Mouse (Mus musculus): Measurements from ENCODE around the gene Kcnma1. TPM values are rescaled to one million over a fixed set of nuclear protein-coding genes. Genes with fewer than 3 reads are reported as not detected.

The Kcnma1 gene
- polyA plus RNA-seq, 1 experiment from 2014 or later: 0.05 TPM

DNA sequence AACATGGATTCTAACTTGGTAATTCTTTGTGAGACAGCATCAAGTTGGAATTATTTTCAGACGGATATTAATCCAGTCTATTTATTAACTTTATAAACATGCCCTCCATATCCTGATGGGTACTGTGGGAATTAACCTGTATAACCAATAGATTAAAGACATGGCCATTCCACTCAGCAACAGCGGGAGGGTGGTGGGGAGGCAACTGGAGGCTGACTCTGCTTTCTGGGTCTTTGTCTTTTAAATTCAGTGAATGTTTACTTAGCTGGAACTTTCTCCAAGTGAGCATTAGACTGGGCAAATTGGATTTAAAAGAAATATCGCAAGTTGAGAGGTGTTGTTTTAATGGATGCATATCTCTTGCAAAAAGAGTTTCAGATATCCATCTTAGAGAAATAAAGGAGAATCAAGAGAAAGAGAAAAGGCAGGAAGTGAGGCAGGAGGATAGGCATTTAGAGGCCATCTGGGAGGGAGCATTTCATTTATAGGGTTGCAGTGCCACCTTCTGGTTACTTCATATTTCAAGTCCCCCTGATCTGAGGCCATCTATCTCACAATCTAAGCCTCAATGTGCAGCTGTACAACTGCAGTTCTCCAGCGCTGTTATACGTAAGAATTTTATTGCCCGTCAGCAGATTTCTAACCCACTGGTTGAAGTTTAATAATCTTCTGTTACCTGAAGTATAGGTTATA is 613.4 kb downstream of the Kcnma1 start:
- Histone ChIP-seq H3K9me3 (replicated peaks; ENCODE audit: control insufficient read depth, low read length) (no peaks in the 10 kb centered on the region), H3K36me3 (ENCODE audit: control insufficient read depth, insufficient read depth) (no peaks in the 10 kb centered on the region), H3K9ac (ENCODE audit: low read depth, low read length) (no peak overlapping the region), H3K4me2 (ENCODE audit: low read depth, low read length) (no peak overlapping the region), H3K4me3 (ENCODE audit: low read depth, low read length) (no peak overlapping the region), H3K27ac (ENCODE audit: low read length) (no peak overlapping the region), H3K27me3 (ENCODE audit: control insufficient read depth, insufficient read depth, low read depth, low read length) (no peaks in the 10 kb centered on the region), H3K4me1 (ENCODE audit: control insufficient read depth, low read depth, low read length) (no peaks in the 10 kb centered on the region)
- ATAC-seq (ENCODE audit: low read depth): no peak
- WGBS (ENCODE audit: insufficient replicate concordance): 17% methylated on average over 6 of the region's 6 CpGs

- Histone ChIP-seq H3K4me1 (ENCODE audit: control insufficient read depth, low read depth, low read length) (no peaks in the 10 kb centered on the region), H3K36me3 (ENCODE audit: control insufficient read depth, insufficient read depth) (no peaks in the 10 kb centered on the region), H3K4me2 (ENCODE audit: low read depth, low read length) (no peak overlapping the region), H3K27me3 (ENCODE audit: control insufficient read depth, insufficient read depth, low read depth, low read length) (no peaks in the 10 kb centered on the region), H3K27ac (ENCODE audit: low read length) (no peak overlapping the region), H3K9ac (ENCODE audit: low read depth, low read length) (no peak overlapping the region), H3K9me3 (replicated peaks; ENCODE audit: control insufficient read depth, low read length) (no peaks in the 10 kb centered on the region), H3K4me3 (ENCODE audit: low read depth, low read length) (no peak overlapping the region)
- ATAC-seq (ENCODE audit: low read depth): no peak
- WGBS (ENCODE audit: insufficient replicate concordance): 62% methylated on average over 1 of the region's 1 CpGs
Measured at GRCm38 (mm10) chr14:23397642-23398041, 616.6 kb downstream of the Kcnma1 start.

DNA sequence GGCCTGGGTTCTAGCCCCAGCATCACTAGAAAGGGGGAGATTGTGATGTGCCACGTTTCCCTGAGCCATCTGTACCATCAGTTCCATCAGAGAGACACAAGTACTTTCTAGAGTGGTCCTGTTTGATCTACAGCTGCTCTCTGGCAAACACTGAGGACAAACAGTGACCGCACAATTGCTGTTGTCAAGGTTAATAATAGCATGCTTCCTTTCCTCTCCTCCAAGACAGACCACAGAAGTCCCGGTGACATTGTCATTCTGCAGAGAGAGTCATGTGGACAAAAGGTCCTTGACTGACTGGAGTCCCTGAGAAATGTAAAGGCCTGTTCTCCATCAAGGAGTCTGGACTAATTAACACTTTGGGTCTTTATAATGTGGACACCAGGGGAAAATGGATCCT is 622.7 kb downstream of the Kcnma1 start:
- Histone ChIP-seq H3K27ac (ENCODE audit: low read length) (no peak overlapping the region), H3K4me2 (ENCODE audit: low read depth, low read length) (no peak overlapping the region), H3K4me3 (ENCODE audit: low read depth, low read length) (no peak overlapping the region)

GRCm38 (mm10) chr14:23390768-23391167 is 623.5 kb downstream of the Kcnma1 start:
- Histone ChIP-seq H3K4me2 (ENCODE audit: low read depth, low read length) (no peak overlapping the region), H3K27ac (ENCODE audit: low read length) (no peak overlapping the region), H3K9ac (ENCODE audit: low read depth, low read length) (no peak overlapping the region), H3K4me1 (ENCODE audit: control insufficient read depth, low read depth, low read length) (no peaks in the 10 kb centered on the region), H3K27me3 (ENCODE audit: control insufficient read depth, insufficient read depth, low read depth, low read length) (no peaks in the 10 kb centered on the region), H3K9me3 (replicated peaks; ENCODE audit: control insufficient read depth, low read length) (no peaks in the 10 kb centered on the region), H3K36me3 (ENCODE audit: control insufficient read depth, insufficient read depth) (no peaks in the 10 kb centered on the region), H3K4me3 (ENCODE audit: low read depth, low read length) (no peak overlapping the region)
- ATAC-seq (ENCODE audit: low read depth): no peak
- 55% methylated on average over 5 of the region's 5 CpGs for WGBS (ENCODE audit: insufficient replicate concordance)

More for the DNA sequence above, 622.7 kb downstream of the Kcnma1 start:
- H3K27me3 ChIP-seq (ENCODE audit: control insufficient read depth, insufficient read depth, low read depth, low read length): no peaks in the 10 kb centered on the region
- H3K9ac ChIP-seq (ENCODE audit: low read depth, low read length): no peak overlapping the region
- WGBS (ENCODE audit: insufficient replicate concordance): 10% methylated on average over 3 of the region's 3 CpGs
- H3K4me1 ChIP-seq (ENCODE audit: control insufficient read depth, low read depth, low read length): no peaks in the 10 kb centered on the region
- H3K36me3 ChIP-seq (ENCODE audit: control insufficient read depth, insufficient read depth): no peaks in the 10 kb centered on the region
- no peaks in the 10 kb centered on the region for H3K9me3 ChIP-seq (replicated peaks; ENCODE audit: control insufficient read depth, low read length)
- ATAC-seq (ENCODE audit: low read depth): no peak

DNA sequence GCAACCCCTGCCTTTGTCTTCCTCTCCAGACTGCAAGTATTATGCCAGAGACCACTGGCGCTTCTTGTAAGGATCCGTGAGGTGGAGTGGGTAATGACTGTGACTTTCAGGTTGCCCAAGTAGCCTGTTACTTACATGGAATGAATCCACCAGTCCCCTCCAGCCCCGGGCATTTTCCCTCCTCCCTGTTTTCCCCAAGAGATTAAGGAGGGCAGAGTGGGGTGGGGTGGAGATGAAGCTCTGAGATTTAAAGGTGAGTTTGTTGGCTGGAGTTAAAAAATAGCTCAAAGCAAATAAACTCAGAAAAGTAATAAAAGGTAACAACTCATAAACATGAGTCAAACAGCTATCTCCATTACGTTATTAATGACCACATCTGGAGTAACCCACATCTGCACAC is 624.1 kb downstream of the Kcnma1 start:
- Histone ChIP-seq H3K9ac (ENCODE audit: low read depth, low read length) (no peak overlapping the region), H3K4me1 (ENCODE audit: control insufficient read depth, low read depth, low read length) (no peaks in the 10 kb centered on the region), H3K9me3 (replicated peaks; ENCODE audit: control insufficient read depth, low read length) (no peaks in the 10 kb centered on the region), H3K27ac (ENCODE audit: low read length) (no peak overlapping the region), H3K36me3 (ENCODE audit: control insufficient read depth, insufficient read depth) (no peaks in the 10 kb centered on the region), H3K4me2 (ENCODE audit: low read depth, low read length) (no peak overlapping the region), H3K27me3 (ENCODE audit: control insufficient read depth, insufficient read depth, low read depth, low read length) (no peaks in the 10 kb centered on the region), H3K4me3 (ENCODE audit: low read depth, low read length) (no peak overlapping the region)
- ATAC-seq (ENCODE audit: low read depth): no peak
- WGBS (ENCODE audit: insufficient replicate concordance): 58% methylated on average over 4 of the region's 4 CpGs

DNA sequence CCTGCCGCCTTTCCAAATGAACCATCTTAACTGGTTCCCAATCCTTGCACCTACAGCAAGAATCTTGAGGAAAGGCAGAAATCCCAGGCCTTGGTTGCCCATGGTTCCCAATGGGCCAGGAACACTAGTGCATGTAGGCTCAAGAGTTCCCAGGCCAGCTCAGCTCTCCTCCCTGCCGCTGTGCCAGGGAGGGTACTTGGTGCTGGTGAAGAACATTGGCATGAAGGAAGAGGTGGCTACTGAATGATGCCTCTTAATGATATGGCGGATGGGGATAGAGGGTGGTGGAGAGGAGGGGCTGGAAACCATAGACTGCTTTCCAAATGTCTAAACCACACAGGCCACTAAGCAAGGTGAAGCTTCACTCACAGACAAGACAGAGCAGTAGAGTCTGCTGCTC is 627.5 kb downstream of the Kcnma1 start:
- Histone ChIP-seq H3K4me2 (ENCODE audit: low read depth, low read length) (no peak overlapping the region), H3K4me1 (ENCODE audit: control insufficient read depth, low read depth, low read length) (no peaks in the 10 kb centered on the region), H3K36me3 (ENCODE audit: control insufficient read depth, insufficient read depth) (no peaks in the 10 kb centered on the region), H3K27me3 (ENCODE audit: control insufficient read depth, insufficient read depth, low read depth, low read length) (no peaks in the 10 kb centered on the region), H3K4me3 (ENCODE audit: low read depth, low read length) (no peak overlapping the region), H3K9me3 (replicated peaks; ENCODE audit: control insufficient read depth, low read length) (no peaks in the 10 kb centered on the region), H3K9ac (ENCODE audit: low read depth, low read length) (no peak overlapping the region), H3K27ac (ENCODE audit: low read length) (no peak overlapping the region)
- 72% methylated on average over 3 of the region's 3 CpGs for WGBS (ENCODE audit: insufficient replicate concordance)
- no peak for ATAC-seq (ENCODE audit: low read depth)

DNA sequence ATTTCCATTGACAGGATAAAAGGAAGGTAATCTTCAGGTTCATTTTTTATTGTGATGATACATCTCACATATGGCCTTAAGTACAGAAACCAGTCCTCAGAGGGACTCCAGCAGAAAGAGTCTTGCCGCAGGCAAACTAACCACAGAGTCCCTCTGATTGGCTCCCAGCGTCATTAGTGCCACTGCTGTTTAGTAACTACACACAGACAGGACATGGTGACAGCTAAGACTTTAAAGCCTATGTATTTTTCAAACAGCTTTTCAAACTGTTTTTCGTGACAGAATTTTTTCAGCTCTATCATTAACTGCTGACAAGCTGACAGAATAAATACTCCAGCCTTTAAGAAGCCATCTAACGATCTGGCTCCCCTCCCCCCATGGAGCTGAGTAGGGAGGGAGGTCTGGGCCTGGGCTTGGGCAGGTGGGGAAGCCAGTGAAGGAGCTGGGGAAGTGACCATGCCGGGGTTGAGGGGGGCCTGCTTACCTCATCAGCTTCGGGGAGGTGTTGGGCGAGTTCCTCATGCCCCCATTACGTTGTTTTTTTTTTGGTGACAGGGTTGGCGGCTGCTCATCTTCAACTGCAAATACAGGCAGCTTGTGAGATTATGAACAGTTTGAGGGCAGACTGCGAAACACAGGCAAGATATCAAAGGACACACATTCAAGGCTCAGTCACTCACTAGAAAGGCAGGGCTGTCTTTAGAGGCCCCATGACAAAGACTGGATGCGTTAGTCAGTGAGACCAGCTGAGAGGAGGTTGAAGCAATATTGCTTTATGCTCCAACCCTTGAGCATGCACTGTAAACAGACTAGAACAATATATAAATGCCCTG is 628.3 kb downstream of the Kcnma1 start:
- WGBS (ENCODE audit: insufficient replicate concordance): 30% methylated on average over 11 of the region's 11 CpGs
- Histone ChIP-seq H3K4me1 (ENCODE audit: control insufficient read depth, low read depth, low read length) (no peaks in the 10 kb centered on the region), H3K27ac (ENCODE audit: low read length) (no peak overlapping the region), H3K9ac (ENCODE audit: low read depth, low read length) (no peak overlapping the region), H3K4me3 (ENCODE audit: low read depth, low read length) (no peak overlapping the region), H3K36me3 (ENCODE audit: control insufficient read depth, insufficient read depth) (no peaks in the 10 kb centered on the region), H3K27me3 (ENCODE audit: control insufficient read depth, insufficient read depth, low read depth, low read length) (no peaks in the 10 kb centered on the region), H3K4me2 (ENCODE audit: low read depth, low read length) (no peak overlapping the region), H3K9me3 (replicated peaks; ENCODE audit: control insufficient read depth, low read length) (no peaks in the 10 kb centered on the region)
- no peak for ATAC-seq (ENCODE audit: low read depth)

DNA sequence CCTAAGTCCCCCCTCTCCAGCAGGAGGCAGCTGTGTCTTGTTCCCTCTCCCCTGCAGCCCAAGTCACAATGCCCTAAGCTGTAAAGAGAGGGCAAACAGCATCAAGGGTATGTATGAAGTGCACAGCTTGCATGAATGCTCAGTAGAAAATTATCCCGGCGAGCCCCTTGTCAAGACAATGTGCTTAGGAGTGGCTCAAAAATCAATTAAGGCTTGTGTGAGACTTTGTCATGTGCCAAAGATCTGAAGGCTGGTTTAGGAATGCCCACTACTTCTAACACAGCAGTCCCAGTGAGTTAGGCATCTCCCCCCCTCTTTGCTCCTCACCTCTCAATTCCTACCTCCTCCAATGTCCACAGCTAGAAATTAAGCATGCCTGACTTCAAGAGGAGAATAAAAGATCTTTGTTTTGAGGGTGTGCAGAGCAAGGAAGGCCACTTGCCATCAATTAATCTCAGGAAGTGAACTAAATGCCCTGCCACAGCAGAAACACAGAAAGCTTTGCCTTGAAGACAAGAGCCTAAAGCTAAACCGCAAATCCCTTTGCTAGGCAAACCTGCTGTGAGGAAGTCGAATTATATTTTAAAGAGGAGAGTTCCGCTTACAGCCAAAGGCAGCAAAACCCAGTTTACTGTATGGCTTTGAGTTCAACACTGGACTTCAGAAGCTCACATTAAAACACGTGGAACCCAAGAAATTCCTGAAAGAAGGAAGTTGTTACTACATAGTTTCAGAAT is 635.8 kb downstream of the Kcnma1 start:
- no peak for ATAC-seq (ENCODE audit: low read depth)
- no peaks in the 10 kb centered on the region for H3K36me3 ChIP-seq (ENCODE audit: control insufficient read depth, insufficient read depth)
- no peak overlapping the region for H3K9ac ChIP-seq (ENCODE audit: low read depth, low read length)
- H3K27me3 ChIP-seq (ENCODE audit: control insufficient read depth, insufficient read depth, low read depth, low read length): no peaks in the 10 kb centered on the region
- H3K9me3 ChIP-seq (replicated peaks; ENCODE audit: control insufficient read depth, low read length): no peaks in the 10 kb centered on the region
- H3K4me1 ChIP-seq (ENCODE audit: control insufficient read depth, low read depth, low read length): no peaks in the 10 kb centered on the region
- WGBS (ENCODE audit: insufficient replicate concordance): 38% methylated on average over 6 of the region's 6 CpGs
- H3K4me2 ChIP-seq (ENCODE audit: low read depth, low read length): no peak overlapping the region
- H3K27ac ChIP-seq (ENCODE audit: low read length): no peak overlapping the region
- H3K4me3 ChIP-seq (ENCODE audit: low read depth, low read length): no peak overlapping the region

- H3K4me1 ChIP-seq (ENCODE audit: control insufficient read depth, low read depth, low read length): no peaks in the 10 kb centered on the region
- no peak overlapping the region for H3K4me3 ChIP-seq (ENCODE audit: low read depth, low read length)
- H3K9ac ChIP-seq (ENCODE audit: low read depth, low read length): no peak overlapping the region
- no peaks in the 10 kb centered on the region for H3K27me3 ChIP-seq (ENCODE audit: control insufficient read depth, insufficient read depth, low read depth, low read length)
- 56% methylated on average over 3 of the region's 3 CpGs for WGBS (ENCODE audit: insufficient replicate concordance)
- H3K27ac ChIP-seq (ENCODE audit: low read length): no peak overlapping the region
- H3K9me3 ChIP-seq (replicated peaks; ENCODE audit: control insufficient read depth, low read length): no peaks in the 10 kb centered on the region
- no peak for ATAC-seq (ENCODE audit: low read depth)
- no peaks in the 10 kb centered on the region for H3K36me3 ChIP-seq (ENCODE audit: control insufficient read depth, insufficient read depth)
- no peak overlapping the region for H3K4me2 ChIP-seq (ENCODE audit: low read depth, low read length)
Measured at GRCm38 (mm10) chr14:23372021-23372420, 642.3 kb downstream of the Kcnma1 start.

All from liver, embryonic 16.5 days (tissue).